Mouse (Mus musculus) lung, adult 2 months (tissue): ENCODE measurements around the gene Brwd1.

Experiments used
- CTCF ChIP-seq: fragments of 200-500 bp; IDR thresholded peaks from 2 replicates; pipeline ENCODE4 v1.5.1; 2011; ENCODE audit warnings: mild to moderate bottlenecking, low read length, control low read depth; ENCODE audit not compliant: insufficient read depth
- POLR2A ChIP-seq: fragments of 200-500 bp; IDR thresholded peaks from 2 replicates; pipeline ENCODE4 v1.6.1; 2011; ENCODE audit warnings: low read depth, mild to moderate bottlenecking, control low read depth, low read length, borderline replicate concordance; ENCODE audit errors: extremely low read depth

GRCm38 (mm10) chr16:95999291-95999690 lies 83.0 kb downstream of the Brwd1 start:
- TF ChIP-seq POLR2A (no peak), CTCF (no peak)
